Mouse (Mus musculus): Measurements from ENCODE around the gene Pa2g4.

Pa2g4 gene

DNA sequence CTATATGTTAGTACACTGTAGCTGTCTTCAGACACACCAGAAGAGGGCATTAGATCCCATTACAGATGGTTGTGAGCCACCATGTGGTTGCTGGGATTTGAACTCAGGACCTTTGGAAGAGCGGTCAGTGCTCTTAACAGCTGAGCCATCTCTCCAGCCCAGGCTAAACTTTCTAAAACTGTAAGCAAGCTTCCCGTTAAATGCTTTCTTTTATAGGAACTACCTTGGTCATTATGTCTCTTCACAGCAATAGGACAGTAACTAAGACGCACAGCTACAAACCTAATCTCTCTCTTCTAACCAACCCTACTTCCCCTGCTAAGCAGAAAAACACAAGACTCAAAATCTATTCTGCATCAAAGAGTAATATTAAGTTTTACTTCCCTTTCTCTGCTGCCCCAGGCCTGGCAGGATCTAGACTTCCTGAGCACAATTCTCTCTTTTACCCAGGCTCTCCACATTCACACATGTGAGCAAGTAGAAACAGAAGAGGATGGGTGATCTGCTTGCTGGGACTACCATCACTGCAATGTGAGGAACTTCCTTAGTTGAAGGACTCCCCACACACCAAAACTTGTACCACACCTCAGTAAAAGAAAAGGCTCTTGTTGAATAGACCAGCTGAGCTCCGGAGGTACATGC is 30.0 kb downstream of the Pa2g4 start:
- DNase-seq (ENCODE audit: low spot score in 2 of 2): peak in 1 of 2 experiments; percentile 25

DNA sequence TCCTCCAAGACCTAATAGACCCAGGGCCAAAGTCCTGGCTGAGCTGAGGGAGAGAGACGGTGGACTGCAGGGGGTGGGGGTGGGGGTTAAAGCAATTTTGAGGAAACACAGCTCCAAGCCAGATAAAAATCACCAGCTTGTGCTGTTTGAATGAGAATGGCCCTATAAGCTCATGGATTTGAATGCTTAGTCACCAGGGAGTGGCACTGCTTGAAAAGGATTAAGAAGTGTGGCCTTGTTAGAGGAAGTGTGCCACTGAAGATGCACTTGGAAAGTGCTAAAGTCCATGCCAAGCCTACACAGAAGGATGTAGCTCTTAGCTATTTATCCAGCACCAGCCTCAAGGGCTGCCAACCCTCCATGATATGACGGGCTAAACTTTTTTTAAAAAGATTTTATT is 30.6 kb downstream of the Pa2g4 start:
- no peak for DNase-seq (ENCODE audit: low spot score in 2 of 2)

DNA sequence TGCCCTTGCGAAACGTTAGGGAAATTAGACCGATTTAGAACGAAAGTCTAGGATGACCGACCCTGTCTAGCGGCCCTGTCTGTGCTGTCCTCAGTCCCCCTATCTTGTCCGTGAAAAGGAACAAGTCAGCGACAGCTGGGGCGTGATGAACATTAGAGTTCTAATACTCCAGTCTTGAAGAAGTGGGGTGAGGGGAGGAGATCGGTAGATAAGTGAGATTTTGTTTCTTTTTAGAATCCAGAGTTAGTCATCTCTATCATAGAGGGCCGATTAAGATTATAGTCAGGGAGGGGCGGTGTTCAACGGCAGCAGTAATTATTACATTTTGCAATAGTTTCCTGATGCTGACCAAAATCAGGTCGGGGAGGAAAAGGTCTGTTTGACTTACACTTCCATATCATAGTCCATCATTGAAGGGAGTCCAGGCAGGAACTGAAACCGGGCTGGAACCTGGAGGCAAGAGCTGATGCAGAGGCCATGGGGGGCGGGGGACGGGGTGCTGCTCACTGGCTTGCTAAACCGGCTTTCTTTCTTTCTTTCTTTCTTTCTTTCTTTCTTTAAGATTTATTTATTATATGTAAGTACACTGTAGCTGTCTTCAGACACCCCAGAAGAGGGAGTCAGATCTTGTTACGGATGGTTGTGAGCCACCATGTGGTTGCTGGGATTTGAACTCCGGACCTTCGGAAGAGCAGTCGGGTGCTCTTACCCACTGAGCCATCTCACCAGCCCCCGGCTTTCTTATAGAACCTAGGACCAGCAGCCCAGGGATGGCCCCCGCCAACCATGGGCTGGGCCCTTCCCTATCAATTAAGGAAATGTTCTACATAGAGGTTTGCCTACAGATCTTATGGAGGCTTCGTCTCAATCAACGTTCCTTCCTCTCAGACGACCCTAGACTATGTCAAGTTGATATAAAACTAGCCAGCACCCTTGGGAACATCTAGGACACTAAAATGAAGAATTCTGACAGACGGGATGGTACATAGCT is 39.1 kb downstream of the Pa2g4 start:
- peak in 1 of 2 experiments; percentile 49 for DNase-seq (ENCODE audit: low spot score in 2 of 2)

DNA sequence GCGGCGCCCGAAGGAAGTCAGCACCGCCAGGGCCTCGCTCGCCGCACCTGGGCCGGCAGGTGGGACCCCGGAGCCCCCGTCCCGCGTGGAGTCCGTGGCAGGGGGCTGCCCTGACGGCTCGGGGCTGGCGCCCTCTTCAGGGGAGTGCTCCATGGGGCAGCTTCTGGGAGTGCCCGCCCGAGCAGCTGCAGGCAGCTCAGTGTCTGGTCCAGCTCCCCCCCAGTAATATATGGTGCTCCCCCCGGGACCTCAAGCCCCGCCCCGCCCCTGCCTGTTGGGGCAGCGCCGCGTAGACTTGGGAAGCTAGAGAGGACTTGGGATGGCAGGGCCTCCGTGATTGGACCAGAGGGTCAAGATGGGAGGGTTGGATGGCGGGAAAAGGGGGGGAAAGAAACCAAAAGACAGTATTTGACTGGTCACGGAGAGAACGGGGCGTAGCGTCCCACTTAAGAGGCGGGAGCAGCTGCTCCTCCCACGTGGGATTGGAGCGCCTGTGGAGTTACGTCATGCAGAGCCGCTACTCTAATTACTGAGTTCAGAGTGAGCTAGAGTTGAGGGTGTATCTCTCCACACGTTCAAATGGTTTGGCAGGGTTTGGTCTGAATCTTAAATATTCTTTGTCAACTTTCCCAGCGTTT is 40.0 kb downstream of the Pa2g4 start, which contains the start of gene Esyt1:
Esyt1 (minus strand) TSS at position 201 of the 638 bp plus-strand sequence.
- peak in 1 of 2 experiments; percentile 92 for DNase-seq (ENCODE audit: low spot score in 2 of 2)

DNA sequence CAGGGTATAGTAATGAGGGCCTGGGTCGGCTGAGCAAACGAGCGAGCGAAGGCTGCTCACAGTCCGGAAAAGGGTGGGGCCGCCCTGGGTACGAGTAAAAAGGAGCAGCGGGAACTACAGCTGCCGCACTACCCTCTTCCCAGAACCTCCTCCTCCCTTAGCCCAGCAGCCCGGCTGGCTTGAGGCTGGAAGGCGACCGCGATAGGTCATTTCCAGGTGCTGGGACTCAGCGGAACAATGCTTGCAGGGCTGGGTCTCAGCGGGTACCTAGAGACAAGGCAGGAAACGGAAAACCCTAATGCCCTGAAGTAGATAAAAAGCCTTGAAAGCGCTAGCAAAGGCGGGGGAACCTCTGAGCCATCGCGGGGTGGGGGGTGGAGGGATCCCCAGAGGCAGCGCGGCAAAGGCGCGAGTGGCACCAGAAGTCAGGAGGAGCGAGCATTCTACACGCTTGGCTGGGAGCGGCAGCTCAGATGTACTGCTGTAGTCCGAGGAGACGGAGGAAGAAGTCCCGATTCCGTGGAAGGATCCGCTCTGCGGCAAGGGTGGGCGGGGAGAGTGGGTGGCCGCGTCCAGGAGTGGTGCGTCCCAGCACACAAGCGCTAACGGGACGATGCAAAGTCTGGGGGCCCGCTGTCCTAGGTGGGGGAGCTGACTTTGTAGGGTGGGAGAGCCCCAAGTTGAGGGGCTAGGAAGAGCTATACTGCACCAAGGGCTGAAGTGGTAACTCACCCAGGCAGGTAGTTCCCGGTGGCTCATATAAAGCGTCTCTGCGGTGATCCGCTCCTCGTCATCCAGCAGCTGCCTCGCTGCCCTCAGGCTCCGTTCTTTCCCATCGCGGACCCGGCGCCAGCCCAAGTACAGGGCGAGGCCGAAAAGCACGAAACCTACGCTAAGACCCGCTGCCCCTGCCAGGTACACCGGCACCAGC is 40.8 kb downstream of the Pa2g4 start:
- DNase-seq (ENCODE audit: low spot score in 2 of 2): peak; percentile 77 to 84

DNA sequence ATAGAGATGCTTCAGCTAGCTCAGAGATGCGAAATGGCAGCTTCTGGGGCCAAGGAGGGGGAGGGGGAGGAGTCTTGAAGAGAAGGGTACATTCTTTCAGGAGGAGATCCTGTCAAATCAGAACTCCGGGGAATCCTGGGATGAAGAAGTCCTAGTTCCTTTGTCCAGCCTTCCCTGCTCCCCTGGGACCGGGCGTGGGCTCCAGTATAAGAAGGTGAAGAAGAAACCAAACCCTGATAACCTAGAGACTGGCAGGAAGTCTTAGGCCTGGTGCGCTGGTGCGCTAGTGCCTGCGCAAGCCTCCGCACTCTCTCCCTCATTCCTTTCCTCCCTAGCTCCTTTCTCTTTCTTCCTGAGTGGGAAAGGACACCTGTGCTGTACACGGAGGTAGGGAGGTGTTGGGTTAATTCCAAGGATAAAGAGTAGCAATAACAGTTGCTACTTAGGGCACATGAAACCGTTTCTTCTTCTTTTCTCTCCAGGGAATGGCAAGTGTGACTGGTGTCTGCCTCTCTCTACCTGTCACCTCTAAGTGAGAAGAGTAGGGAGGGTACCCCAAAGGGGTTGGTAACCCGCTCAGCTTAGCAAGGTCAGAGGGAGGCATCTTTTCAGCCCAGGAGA is 41.6 kb downstream of the Pa2g4 start:
- DNase-seq (ENCODE audit: low spot score in 2 of 2): peak in 1 of 2 experiments; percentile 41

DNA sequence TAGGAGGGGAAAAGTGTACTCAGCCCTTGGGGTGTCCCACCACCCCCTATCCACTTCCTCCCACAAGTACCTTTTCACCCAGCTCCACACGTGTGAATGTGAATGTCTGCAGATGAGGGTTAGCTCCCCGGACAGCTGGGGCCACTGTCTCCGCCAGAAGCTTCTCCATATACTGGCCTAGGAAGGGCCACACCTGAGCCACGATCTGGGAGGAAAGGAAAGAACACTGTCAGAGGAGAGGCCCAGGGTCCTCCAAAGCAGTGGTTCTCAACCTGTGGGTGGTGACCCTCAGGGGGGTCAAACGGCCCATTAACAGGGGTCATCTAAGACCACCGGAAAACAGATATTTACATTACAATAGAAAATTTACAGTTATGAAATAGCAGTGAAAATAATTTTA is 43.4 kb downstream of the Pa2g4 start:
- no peak for DNase-seq (ENCODE audit: low spot score in 2 of 2)

DNA sequence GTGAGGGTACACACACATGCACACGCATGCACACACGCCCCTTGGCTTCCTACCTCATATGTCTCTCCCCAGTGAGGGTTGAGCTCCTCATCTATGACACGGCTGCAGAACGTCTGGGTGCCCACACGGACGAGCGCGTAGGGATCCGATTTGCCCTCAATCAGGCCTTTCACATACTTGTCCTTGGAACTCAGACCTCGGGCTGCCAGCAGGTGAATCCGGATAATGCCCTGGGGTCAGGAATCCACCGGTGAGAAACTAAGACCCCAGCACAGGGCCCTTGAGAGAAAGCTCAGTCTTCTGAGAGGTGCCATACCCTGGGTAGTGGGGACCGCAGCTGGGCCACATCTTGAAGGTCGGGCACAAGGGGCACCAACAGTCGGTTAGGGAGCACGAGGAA is 45.2 kb downstream of the Pa2g4 start:
- no peak for DNase-seq (ENCODE audit: low spot score in 2 of 2)

DNA sequence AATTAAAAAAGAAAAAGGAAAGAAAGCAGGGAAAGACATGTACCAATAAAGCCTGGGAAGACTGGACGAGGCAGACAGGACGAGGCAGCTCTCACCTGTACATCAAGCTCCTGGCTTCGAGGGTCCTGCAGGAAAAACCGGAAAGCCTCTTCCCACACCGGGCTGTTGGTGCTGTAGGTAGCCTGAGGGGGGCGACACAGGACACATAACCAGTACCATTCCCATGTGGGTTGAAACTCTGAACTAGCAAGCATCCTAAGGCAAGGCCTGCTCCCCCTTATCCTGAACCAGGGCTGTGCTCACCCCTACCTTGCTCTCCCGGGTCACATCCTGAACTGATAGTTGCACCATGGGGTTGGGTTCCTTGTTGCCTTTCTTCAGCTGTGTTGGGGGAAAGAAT is 47.0 kb downstream of the Pa2g4 start:
- DNase-seq (ENCODE audit: low spot score in 2 of 2): peak in 1 of 2 experiments; percentile 59

DNA sequence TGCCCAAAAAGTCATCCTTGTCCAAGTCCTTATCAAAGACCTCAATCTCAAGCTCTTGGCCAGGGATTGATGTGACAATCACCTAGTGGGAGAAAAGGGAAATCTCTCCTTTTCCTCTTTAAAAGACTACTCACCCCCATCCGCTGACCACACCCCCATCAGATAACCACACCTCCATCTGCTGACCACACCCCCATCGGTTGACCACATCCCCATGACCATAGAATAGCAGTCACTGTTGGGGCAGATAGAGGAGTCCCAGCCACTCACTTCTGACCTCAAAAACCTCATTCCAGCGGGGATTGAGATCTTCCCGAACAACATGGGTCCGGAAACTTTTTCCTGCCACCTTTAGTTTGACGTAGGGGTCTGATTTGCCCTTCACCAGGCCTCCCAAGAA is 49.1 kb downstream of the Pa2g4 start:
- DNase-seq (ENCODE audit: low spot score in 2 of 2): no peak

DNA sequence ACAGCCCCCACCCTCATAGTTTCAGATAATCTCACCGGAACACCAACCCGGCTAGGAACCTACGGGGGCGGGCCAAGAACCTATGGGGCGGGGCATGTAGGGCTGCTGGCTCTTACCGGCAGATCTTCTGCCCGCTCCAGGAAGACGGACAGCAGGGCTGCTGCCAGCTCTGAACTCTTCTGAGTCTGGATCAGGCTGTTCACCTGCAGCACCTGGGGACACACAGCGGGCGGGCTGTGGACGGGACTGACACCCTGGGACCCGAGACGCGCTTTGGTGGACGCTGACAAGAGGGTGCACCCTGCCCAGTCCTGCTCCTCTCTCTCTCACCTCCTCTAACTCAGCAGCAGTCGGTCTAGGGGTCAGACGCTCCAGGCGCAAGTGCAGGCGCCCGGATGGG is 49.8 kb downstream of the Pa2g4 start:
- DNase-seq (ENCODE audit: low spot score in 2 of 2): no peak

DNA sequence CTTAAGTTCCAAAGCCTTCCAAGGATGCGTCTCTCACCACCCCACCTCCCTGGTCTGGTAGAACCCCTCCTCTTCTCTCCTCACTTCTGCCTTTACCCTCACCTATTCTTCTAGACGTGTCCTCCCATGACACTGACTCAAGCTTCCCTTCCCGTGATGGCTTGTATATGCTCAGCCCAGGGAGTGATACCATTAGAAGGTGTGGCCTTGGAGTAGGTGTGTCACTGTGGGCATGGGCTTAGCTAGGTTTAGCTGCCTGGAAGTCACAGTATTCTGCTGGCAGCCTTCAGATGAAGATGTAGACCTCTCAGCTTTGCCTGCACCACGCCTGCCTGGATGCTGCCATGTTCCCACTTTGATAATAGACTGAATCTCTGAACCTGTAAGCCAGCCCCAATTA is 50.7 kb downstream of the Pa2g4 start:
- DNase-seq (ENCODE audit: low spot score in 2 of 2): no peak

DNA sequence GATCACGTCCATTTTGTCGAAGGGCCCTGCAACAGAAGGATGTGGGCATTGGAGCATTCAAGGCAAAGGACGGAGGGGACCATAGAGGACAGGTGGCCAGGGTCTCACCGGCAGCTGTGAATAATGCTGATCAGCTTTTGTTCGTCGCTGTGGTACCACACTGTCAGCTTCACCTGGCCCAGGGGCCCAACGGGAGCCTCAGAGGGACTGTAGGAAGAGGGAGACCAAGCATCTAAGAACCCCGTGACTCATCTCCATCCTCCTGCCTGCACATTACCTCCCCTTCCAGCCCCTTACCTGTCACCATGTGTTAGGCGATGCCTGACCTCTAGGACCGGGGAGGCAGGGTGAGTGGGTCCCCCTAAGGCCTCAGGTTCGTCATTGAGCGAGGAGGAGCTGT is 54.0 kb downstream of the Pa2g4 start:
- no peak for DNase-seq (ENCODE audit: low spot score in 2 of 2)

DNA sequence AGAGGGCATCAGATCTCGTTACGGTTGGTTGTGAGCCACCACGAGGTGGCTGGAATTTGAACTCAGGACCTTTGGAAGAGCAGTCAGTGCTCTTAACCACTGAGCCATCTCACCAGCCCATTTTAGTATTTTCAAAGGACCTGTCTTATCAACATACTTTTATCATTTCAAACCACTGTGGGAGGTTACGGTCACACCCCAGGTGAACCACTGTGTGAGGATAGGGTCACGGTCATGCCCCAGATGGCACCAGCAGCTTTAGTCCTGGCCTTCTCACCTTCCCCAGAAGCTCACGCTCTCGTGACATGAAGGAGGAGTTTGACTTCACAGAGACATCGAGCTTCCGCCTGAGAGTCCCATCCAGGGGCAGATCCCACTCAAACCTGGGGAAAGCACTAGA is 54.6 kb downstream of the Pa2g4 start:
- no peak for DNase-seq (ENCODE audit: low spot score in 2 of 2)

DNA sequence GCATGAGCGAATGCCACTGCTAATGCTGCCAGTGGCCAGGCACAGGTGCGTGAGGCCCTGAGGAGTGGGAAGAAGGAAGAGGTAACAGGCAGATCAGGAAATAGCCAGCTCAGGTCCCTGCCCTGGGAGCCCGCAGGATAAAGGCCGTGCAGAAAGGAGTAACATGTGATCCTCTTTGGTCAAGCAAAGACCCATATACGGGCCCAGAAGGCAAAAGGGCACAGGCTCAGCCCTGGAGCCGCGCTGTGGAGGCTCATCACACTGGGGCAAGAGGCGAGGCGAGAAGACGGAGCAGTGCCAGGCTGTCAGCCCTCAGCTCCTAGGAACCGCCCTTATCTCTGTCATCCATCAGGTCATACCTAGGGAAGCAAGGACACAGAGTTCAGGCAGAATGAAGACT is 55.5 kb downstream of the Pa2g4 start:
- no peak for DNase-seq (ENCODE audit: low spot score in 2 of 2)

DNA sequence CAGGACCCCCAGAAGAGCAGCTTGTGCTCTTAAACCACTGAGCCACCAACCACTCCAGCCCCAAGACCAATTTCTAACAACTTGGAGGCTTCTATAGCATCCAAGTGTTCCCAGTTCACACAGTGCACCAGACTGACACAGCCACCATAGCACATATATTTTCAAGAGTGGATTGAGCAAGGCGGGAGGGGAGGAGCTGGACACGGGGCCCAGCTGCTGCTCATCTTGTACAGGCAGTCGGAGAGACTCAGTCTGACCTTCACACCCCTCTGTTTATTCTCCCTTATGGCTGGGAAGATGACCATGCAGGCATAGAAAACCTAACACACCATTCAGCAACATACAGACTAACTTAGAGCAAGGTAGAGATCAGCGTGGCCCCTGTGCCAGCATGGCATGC is 56.0 kb downstream of the Pa2g4 start:
- no peak for DNase-seq (ENCODE audit: low spot score in 2 of 2)

DNA sequence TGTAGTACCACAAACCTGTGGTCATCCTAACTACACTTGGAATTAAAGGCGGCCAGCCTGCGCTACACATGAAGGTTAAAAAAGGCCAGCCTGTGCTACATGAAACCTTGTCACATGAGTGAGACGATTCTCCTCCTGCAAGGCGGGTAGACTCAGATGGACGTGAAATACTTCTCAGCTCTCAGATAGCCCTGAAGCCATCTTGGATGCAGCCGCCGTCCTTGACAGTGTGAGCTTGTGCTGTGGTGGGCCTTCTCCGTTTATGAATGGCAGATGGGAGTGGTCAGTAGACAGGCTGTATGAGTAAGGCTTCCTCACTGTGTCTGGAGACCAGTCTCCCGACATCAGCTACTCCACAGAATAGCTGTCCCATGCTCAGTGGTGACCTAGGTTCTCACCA is 56.6 kb downstream of the Pa2g4 start:
- DNase-seq (ENCODE audit: low spot score in 2 of 2): no peak

DNA sequence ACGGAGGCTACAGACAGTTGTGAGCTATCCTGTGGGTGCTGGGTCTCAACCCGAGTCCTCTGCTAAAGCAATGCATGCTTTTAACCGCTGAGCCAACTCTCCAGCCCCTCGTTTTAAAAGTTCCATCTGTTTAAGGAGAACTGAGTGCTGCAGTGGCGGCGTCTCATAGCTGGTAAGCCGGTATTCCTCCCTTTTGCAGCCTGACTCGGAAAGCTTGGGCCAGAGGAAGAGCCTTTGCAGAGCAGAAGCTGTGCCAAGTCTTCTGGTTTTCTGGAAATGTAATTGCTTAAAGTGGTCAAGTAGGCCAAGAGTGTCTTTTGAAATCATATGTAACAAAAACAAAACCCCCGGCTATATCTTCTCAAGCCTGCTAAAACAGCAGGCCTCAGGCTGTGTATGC is 57.5 kb downstream of the Pa2g4 start:
- no peak for DNase-seq (ENCODE audit: low spot score in 2 of 2)
